ENCODE assay signal across 16 mouse cellular contexts in the genomic region with DNA sequence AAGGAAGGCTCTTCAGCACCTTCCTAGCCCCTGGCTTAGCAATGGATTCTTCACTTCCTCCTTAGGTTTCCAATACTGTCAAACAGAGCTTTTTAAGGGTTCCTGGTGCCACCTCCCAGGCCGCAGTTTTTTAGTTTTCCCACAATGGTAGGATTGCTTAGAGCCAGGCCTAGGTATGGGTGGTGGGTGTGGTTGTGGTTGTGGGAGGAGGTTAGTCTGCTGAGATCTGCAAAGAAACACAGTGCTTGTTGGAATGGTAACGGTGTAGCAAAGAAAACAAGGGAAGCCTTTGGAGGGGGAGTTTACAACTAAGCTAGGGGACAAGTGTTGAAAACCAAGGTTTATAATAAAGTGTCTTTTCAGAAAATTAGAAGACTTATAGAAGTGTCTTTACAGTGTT.
"Had no signal": no experiment of that assay in that cellular context is flagged by ENCODE, and none has a peak within 500 bp of the region (broad histone marks: within the 10 kb centered on the region; RNA-seq: fewer than 3 reads in every experiment).

No protein-coding gene starts in this region.

- H3K4me2 ChIP-seq: limb, embryonic 13.5 days; lung, embryonic 14.5 days; midbrain, embryonic 11.5 days; midbrain, embryonic 15.5 days; neural tube, embryonic 12.5 days had no signal

- H3K27me3 ChIP-seq: limb, embryonic 13.5 days; megakaryocyte, embryonic 14.5 days; midbrain, embryonic 15.5 days; neural tube, embryonic 12.5 days had no signal

- ATAC-seq: midbrain, embryonic 15.5 days had no signal

- H3K9ac ChIP-seq: limb, embryonic 13.5 days; lung, embryonic 14.5 days; midbrain, embryonic 15.5 days; neural tube, embryonic 12.5 days had no signal

- DNase-seq: kidney, adult 18-20 months; kidney, postnatal 10 days; kidney, postnatal 4 days; left cerebral cortex, postnatal 4 days; lung, embryonic 14.5 days; lung, postnatal 14 days; retina, postnatal 1 day; right cerebral cortex, postnatal 4 days; thymus, adult 18-20 months; thymus, postnatal 14 days had no signal

- H3K4me3 ChIP-seq: limb, embryonic 13.5 days; megakaryocyte, embryonic 14.5 days; midbrain, embryonic 15.5 days; neural tube, embryonic 12.5 days had no signal

- H3K27ac ChIP-seq: limb, embryonic 13.5 days; macrophage; midbrain, embryonic 15.5 days; neural tube, embryonic 12.5 days had no signal

- H3K36me3 ChIP-seq: limb, embryonic 13.5 days; midbrain, embryonic 15.5 days; neural tube, embryonic 12.5 days had no signal

- H3K9me3 ChIP-seq: limb, embryonic 13.5 days; megakaryocyte, embryonic 14.5 days; midbrain, embryonic 15.5 days; neural tube, embryonic 12.5 days had no signal
